Mouse (Mus musculus): ENCODE measurements at regions not wholly inside any gene's neighbourhood (a gene's known extent, or its start where the extent isn't known, plus 50 kb on each side); places are given as distances from the start of the nearest gene placed in this dataset.

DNA sequence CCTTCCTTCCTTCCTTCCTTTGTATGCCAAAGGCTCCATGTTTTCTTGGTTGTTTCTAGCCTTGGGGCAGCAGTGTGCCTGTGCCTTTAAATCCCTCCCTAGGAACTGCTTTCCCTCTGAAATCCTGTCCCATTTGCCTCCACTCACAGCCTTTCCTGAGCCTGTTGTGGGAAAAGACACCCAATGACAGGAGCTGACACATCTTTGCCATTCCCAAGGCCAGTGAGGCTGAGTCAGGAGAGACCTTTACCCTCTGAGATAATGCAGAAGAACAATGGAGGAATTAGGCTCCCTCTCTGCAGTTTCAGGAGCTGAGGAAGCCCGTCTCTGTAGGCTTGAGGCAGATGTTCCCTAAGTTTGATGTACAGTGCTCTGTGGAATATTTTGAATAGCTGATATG lies 480.2 kb downstream of the Rnf144b start:
- DNase-seq, result no peak

DNA sequence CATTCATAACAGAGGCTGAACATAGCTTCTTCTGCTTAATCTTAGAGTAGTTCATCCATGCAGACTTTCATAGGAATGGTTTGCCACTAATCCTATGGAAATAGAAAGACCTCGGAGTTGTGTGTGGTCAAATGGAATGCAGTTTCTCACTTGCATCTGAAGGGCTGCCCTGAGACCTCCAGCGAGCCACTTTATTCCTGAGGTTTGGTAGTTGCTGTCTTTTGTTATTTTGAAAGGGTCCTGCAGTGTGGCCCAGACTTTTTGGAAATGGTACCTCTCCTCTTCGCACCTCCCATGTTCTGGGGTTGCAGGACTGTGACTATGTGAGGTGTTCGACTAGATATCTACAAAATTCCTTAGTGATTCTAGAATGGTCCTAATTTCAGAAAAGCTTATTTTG lies 489.0 kb downstream of the Rnf144b start:
- no peak for DNase-seq

DNA sequence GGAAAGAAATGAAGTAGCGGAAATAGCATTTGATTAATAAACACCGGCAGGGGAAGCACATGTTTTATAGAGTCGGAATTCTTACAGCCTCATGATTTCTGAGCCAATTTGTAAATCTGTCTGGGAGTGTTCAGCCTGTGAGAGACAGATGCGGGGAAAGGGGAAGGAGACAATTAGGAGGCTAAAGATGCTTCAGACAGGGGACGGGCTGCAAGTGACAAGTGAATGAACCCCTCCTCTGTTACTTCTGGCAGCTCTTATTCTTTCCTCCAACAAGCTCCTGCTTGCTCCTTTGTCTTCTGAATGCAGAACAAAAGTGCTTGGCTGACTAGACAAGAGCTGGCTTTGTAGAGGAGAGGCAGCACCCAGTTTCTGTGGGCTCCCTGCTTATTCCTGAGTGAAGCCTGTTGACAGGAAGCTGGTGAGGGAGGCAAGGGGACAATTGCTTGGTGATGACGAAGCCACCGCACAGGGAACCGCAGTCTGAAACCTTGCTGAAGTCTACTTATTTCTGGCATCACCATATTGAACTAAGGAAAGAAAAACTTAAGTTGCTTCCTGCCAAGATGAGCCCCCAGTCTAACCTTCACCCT lies 514.2 kb downstream of the Rnf144b start:
- DNase-seq, result peak; percentile 7

DNA sequence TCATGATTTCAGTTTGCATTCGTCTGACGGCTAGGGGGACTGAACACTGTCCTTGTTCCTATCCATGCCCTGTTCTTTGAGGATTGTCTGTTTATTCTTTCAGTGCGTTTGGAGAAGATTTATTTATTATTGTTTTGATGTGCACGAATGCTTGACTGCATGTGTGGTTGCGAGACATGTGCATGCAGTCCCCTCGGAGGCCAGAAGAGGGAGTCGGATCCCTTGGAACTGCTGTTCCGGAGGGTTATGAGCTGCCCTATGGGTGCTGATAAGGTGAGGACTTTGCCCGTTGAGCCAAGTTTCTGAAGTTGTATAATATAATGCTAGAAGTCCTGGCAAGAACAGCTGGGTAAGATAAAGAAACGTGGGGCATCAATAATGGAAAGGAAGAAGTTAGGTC lies 519.9 kb downstream of the Rnf144b start:
- DNase-seq, result no peak

DNA sequence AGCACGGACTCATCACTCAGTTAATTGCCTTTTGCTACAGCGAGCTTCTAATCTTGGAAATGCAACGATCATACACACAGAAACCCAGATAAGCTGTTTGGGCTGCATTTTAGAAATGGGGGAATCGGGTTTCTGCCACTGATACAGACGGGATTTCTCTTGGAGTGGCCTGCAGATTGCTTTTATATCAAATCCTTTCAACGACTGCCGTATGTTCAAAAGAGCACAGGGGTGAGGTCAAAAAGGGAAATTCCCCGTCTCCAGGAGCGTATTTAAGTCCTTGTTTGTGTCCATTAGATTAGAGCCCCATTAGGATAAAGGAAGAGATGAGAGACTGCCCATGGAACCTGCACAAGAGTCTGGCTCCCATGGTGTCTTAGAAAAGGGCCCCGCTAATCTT lies 522.6 kb downstream of the Rnf144b start:
- DNase-seq, result no peak

DNA sequence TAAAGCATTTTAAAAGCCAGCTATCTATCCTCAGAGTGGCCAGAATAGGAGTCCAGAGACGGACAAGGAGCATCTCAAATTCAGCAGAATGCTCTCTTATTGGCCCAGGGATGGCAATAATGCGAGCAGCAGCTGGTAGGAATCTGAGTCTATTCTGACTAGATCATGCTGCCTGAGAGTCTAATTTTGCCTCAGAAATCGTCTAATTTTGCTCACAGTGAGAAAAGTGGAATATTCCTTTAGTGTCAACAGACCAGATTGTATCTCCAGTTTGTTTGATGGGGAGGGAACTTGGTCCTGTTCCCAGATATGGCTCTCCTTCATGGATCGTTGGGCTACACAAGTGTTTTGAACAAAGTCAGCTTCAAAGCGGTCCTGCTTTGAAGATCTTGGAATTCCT lies 525.2 kb downstream of the Rnf144b start:
- DNase-seq, result no peak

DNA sequence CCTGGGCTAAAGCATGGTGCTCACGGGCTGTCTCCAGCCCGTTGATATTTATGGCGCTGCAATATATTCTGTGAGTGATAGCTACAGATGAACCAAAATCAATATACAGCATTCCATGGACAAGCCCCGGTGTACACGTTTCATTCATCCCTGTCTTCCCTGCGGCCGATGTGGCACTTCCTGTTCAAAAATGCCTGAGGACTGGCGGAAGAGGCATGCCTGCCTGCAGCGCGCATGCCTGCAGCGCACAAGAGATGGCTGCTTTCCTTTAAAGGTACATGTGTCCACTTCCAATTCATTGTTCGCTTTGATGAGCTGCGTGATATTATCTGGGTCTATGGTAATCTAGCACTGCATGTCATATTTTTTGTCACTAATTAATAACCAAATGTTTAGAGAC lies 527.6 kb downstream of the Rnf144b start:
- DNase-seq, result no peak

DNA sequence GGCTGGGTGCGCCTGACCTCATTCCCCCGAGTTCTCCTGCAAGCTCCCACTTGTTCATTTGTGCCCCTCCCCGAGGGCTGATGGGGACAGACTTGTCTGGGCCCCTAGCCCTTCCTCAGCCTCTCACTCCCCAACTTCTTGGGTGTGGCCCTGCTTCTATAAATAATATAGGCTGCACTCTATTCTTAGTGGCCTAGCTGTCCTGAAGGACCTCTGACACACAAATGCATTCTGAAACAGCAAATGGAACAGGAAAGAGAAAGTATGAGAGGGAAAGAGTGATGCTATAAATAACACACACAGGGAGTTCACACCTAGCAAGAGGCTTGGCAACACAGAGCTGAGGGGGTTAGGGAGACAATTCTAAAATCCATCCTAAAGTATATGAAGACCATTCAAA lies 544.0 kb downstream of the Rnf144b start:
- no peak for DNase-seq

DNA sequence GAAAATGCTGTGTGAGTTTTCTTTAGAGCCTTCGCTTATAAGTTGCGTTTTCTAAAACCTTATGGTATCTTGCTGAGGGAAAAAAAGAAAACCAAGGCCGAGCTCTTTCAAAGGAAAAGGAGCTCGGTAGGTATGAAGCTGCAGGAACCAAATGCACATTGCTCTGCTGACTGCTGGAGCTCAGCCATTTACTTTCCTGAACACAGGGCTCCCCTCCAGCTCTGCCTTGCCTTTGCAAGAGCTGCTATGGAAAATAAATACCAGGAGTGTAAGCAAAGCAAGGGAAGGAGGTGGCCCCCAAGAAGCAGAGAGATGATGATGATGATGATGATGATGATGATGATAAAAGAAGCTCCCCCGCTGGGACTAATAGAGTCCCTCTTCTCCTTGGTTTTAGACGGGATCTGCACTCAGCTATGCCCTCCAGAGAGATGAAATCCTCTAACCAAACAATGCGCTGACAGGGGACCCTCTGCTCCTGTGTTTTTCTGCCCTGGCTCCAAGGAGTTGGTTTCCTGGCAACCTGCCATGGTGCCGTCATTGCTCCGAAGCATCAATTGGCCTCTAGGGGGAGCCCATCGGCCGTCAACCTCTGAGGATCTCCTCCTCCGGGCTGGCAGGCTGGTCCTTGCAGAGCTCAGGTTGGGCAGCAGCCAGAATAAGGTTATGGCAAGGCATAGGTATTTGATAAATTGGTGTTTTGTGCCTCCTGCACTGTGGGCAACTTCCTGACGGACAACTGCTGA lies 544.7 kb downstream of the Rnf144b start:
- DNase-seq, result peak; percentile 94

DNA sequence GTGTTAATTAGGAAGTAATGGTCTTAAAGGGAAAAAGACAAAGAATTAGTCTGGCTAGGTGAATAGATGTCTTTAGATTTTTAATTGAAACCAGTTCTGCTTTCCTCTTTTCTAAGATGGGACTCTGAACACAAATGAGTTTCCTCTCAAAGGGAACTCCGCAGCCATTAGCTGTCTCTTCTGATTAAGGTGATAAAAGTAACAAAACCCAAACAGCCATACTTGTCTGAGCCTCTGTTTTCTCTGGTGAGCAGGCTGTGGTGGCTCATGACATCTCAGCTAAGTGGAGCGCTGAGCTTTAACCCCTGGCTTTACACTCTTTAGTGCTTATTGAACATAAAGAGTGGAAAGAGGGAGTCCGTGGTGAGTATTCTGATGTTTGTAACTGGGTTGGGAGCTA lies 565.7 kb downstream of the Rnf144b start:
- DNase-seq, result no peak

DNA sequence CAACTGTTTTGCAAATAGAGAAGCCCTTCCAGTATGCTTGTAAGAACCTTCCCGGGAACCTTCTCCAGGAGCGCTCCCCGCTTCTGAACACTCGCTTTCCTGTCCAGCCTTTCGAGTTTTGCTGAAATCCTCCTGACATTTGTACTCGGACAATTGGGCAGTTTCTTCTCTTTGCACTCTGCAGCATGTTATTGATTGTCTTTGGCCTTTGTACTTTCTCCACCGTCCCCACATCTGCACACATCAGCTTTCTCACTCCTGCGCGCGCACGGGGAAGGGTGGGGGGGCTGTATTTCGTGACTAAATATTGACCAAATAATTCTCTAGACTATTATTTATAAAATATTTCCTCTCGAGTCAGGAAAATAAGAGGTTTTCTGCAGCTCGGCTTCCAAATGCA lies 567.2 kb upstream of the Id4 start:
- DNase-seq, result no peak

DNA sequence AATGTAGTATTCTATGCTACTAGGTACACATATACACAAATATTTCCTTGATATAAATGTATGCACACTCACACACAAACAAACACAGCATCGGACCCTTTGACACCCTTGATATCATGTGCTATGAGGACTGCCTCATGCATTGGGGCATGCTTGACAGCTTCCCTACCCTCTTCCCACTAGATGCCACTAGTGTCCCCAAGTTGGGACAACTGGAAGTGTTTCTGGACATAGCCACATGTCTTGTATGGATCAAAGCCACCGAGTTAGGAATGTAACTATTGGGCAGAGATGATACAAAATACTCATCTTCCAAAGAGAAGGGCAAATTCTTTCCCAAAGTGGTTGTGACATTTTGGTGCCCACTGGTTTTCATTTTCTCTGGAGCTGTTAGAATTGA lies 565.2 kb upstream of the Id4 start:
- no peak for DNase-seq

DNA sequence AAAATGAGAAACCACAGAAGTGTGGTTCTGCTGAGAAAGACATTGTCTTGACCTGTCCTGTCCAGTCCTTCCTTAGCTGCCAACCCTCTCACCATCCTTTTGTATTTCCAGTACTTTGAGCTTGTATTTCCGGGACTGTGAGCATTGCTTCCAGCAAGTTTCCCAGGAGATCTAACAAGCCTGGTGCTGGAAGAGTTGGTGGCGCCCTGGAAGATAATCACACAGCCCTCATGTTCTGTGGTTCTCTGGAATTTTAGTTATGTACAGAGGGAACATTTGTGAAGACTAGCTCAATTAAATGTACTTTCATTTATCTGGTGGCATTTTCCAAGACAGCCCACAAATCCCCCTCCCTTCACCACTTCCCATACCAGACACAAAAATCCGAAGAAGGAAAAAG lies 560.5 kb upstream of the Id4 start:
- DNase-seq, result no peak

DNA sequence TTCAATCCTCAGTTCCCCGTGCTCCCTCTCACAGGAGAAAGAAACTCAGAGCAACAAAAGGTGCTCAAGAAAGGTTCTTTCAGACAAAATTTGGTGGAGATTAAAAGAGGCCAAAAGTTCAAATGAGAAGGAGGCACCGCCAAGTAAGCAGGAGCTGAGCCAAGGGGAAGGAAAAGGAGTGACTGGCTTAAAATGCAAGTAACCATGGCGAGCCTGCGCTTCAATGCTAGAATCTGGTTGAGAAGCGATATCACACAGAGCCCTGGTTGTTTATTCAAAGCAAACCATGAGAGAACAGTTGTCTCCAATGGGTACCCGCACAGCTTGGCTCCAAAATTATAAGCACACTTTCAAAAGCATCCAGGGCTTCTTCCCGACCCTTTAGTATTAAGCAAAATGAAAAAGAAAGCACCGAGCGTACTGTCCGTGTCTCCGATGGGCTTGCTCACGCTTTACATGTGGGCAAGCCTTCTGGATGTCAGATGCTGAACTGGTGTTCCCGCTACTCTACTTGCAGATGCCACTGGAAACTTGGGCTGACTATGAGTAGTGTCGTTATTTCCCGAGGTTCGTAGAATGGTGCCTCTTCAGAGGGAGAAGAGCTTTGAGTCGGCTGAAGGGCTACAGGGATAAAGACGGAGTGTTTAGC lies 552.9 kb upstream of the Id4 start:
- peak; percentile 9 for DNase-seq

DNA sequence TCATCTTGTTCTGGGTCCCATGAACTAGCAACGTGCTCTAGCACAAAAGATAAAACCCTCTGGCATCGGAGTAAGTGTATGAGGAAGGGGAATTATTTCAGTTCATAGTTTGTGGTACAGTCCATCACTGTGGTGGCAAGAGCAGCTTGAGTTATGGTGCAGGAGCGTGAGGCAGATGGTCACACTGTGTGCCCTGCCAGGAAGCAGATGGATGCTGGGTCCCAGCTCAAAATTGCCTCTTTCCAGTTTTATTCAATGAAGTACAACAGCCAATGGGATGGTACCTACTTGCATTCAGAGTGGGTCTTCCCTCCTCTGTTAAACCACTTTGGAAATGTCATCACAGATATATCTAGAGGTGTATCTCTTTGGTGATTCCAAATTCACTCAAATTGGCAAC lies 551.7 kb upstream of the Id4 start:
- DNase-seq, result no peak

DNA sequence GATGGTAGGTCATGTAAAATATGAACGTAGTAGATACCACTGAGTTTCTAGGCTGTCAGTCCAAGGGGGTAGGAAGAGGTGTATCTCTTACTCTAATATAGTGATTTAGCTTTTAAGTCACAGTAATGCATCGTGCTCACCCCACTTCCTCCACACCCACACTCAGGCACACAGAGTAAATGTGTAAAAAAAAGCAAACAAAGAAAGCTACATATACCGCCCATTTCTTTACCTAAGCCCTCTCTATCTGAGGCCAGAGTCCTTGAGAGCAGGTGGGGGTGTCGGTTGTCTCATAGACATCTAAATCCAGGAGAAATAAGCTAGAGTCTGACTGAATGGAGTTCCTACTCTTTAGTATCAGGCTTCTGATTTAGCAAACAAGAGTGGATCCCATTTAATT lies 548.5 kb upstream of the Id4 start:
- DNase-seq, result no peak

DNA sequence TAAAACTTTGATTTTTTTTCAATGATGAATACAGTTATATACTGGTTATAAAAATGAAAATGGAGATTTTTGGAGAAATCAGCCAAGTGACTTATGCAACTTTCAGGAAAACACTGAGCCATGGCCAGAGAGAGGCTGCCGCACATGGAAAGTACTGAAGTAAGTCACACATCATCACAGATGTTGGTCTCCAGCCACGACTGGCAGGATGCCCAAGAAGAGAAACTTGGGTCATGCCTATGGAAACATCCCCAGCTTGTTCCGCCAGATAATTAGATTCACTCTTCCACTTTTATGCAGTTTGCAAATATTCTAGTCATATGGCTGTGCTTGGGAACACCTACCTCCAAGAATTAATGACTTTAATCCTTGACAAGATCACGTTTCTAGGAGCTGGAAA lies 544.8 kb upstream of the Id4 start:
- DNase-seq, result no peak

DNA sequence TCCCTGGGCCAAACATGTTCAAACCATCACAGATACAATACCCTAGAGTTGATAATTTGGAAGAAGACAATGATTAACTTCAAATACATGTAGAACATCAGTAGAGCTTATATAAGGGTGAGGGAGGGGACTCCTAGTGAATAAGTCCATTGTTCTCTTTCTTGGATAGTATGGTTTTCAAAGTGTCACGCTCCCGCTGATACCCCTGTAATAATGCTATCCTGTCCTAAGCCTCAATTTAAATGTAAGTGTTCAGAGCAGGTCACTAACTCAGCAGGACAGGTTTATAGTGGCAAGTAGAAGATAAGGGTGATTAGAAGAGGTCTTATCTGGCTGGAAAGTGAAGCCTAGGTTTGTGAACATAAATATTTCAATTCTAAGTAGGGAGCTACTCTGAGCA lies 540.4 kb upstream of the Id4 start:
- DNase-seq, result no peak

DNA sequence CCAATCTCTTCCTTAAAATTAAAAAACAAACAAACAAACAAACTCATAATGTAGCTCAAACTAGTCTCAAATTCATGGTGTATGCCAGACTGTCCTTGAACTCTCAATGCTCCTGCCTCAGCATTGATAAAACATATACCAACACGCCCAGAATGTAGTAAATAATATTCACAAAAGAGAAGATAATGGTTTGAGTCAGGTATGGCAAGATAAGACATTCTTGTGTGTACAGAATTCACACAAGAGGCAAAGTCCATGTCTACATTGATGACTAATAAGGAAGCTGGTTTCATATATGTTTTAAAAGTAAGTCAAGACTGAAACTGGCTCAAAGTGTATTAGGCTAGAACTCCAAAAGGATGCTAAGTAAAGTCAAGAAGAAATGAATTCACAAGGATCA lies 526.6 kb upstream of the Id4 start:
- DNase-seq, result no peak

DNA sequence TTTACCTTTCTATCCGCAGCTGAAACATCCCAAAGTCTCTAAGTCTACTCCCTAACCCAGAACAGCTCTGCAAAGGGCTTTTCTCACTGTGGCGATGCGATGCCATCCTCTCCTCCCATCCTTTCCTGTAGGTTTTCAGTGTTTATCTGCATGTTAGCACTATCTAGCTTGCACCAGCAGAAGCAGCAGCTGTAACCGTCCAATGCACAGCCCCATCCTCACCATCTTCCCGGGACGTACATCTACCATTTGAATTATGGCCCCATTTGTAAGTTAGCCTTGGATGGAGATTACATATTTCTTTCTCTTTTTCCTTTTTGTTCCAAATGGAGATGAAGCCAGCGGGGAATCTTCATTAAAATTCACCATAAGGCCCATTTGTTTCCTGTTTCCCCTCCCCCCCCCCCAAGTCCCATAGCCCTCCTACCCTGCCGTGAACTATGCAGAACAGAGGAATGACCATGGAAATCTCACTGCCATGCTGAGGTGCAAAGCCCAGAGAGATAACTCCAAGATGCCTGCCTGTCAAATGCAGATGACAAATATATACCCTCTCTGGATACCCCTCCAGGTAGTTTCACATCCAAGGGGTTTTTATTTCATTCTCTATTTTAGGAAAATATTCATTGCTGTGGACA lies 525.5 kb upstream of the Id4 start:
- no peak for DNase-seq

DNA sequence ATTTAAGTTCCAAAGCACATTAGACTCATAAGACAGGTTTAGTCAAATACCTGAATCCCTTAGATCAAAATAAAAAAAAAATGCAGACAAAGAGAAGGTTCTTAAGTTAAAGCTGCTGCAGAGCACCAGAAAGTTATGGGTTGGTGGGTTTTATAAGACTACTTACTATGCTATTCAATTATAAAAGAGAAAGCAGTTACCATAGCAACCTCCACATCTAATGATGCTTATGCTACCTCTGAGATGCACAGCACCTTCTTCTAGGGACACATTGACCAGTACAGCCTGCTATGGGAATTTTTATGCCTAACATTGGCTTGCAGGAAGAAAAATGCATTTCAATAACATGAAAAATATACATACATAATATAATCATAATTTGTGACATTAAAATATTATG lies 512.1 kb upstream of the Id4 start:
- DNase-seq, result peak; percentile 5

DNA sequence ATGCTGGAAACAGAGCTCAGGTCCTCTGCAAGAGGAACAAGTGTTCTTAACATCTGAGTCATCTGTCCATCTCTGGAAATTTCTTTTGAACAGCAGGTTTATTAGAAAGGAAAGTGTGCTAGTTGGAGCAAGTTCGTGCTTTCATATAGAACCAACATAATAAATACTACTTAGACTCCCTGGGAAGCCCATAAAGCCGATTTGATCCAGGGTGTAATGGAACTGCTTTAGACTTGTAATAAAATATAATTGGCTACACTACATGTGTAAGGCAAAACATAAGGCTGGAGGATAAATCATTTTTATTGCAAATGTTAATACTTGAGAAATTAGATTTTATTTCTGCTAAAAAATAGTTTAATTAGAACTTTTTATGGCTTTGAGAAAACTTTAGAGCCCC lies 510.0 kb upstream of the Id4 start:
- DNase-seq, result no peak

DNA sequence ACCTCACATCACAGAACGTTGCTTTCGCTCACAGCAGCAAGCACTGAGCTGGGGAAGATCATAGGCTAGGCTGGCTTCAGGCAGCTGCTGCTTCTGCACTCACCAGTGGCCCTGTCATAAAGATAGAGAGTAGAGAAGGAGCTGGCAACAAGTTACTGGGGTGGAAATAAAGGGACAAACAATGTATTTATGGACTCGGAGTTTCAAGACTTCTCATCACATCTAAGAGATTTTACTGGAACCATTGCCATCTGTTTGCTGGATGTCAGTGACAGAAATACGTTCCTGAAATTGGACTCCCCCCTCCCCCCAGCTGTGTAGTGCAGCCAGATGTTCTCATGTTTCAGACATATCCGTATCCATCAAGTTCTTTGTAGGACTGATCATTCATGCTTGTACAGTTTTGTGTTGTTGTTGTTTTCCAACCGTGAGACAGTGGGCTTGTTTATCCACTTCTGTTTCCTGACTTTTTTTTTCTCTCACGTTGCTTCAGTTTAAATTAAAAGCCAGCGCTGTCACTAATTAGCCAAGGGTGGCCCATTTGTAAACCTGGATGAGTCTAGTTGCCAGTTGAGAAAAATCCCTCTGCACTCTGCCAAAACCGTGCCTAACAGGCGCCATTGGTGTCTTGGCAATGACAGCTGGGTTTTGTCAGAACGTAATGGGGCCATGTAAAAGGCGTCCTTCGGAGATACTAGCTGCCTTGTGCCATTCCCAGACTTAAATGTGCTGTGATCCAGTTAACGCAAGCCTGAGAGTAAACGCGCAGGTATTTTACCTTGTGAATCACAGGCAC lies 496.0 kb upstream of the Id4 start:
- DNase-seq, result peak; percentile 45

All from embryo, embryonic 11 days (tissue).